Mouse (Mus musculus) liver, adult 2 months (tissue): ENCODE results near the gene Kcnc2.

Experiments
- CTCF ChIP-seq: fragments of 200-500 bp; IDR thresholded peaks from 2 replicates; pipeline ENCODE4 v1.5.1; 2011; ENCODE audit warnings: low read depth, low read length, control low read depth
- POLR2A ChIP-seq: fragments of 200-500 bp; IDR thresholded peaks from 2 replicates; pipeline ENCODE4 v1.6.1; 2011; ENCODE audit warnings: low read length, control low read depth; ENCODE audit not compliant: insufficient read depth; ENCODE audit errors: extremely low read depth

DNA sequence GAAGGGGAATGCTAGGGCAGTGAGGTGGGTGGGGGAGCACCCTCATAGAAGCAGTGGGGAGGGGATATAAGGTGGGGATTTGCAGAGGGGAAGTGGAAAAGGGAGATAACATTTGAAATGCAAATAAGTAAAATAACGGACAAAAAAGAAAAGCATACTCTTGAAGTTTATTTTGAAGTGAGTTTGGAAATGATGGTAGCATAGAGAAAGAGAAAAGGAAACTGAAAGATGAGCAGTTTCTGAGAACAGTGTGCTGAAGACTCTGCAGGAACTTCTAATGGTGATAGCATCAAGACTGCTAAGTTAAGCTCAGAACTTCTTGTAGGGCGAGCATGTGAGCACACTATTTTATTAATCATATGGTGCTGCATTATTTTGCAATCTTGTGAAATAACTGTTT is 138.6 kb downstream of the Kcnc2 start:
- TF ChIP-seq CTCF (no peak), POLR2A (no peak)
